Mouse (Mus musculus): Measurements from ENCODE around the gene Rab3ip. TPM values are rescaled to one million over a fixed set of nuclear protein-coding genes. Genes with fewer than 3 reads are reported as not detected.

The Rab3ip gene
- total RNA-seq (2021) = 10 to 100 TPM; 89.8 to 92.3 TPM
- long read RNA-seq, experiment 1, transcript Rab3ip-203 (11 exons, 1,844 nt) = major isoform, 88 of 133 reads
- long read RNA-seq, experiment 1, transcript Rab3ip-201 (10 exons, 2,690 nt) = minor isoform, 13 of 133 reads
- long read RNA-seq, experiment 1, partial matches to known transcripts = 12 of 133 reads
- long read RNA-seq, experiment 1, other reads (novel, unspliced or antisense) = 20 of 133 reads
- long read RNA-seq, experiment 2, transcript Rab3ip-201 (10 exons, 2,690 nt) = minor isoform, 8 of 78 reads
- long read RNA-seq, experiment 2, transcript Rab3ip-203 (11 exons, 1,844 nt) = major isoform, 46 of 78 reads
- long read RNA-seq, experiment 2, partial matches to known transcripts = 12 of 78 reads
- long read RNA-seq, experiment 2, other reads (novel, unspliced or antisense) = 12 of 78 reads

GRCm38 (mm10) chr10:116950009-116950769 is at the start of gene Rab3ip:
Gene Rab3ip, minus strand, starts transcription at chr10:116950769.
- peak; percentile 89 to 93 for DNase-seq

GRCm38 (mm10) chr10:116998716-116999455 is 48.3 kb upstream of the Rab3ip start:
- peak in 1 of 2 experiments; percentile 7 for DNase-seq

DNA sequence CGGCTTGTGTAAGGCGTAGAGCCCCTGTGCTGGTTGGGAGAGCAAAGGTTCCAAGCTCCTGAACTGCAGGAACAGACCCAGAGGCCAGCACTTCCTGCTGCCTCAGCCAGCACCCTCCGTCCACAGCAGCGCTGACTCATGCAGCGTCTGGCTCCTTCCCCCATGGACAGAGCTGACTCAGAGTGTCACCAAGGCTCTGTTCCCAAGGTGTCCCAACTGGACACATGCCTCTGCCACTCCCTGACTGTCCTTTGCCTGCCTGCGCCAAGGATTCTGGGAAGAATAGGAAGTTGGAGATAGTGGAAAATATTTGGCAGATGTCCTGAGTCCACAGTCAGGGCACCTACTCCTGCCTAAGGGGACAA is 45.6 kb upstream of the Rab3ip start:
- peak; percentile 80 to 90 for DNase-seq

DNA sequence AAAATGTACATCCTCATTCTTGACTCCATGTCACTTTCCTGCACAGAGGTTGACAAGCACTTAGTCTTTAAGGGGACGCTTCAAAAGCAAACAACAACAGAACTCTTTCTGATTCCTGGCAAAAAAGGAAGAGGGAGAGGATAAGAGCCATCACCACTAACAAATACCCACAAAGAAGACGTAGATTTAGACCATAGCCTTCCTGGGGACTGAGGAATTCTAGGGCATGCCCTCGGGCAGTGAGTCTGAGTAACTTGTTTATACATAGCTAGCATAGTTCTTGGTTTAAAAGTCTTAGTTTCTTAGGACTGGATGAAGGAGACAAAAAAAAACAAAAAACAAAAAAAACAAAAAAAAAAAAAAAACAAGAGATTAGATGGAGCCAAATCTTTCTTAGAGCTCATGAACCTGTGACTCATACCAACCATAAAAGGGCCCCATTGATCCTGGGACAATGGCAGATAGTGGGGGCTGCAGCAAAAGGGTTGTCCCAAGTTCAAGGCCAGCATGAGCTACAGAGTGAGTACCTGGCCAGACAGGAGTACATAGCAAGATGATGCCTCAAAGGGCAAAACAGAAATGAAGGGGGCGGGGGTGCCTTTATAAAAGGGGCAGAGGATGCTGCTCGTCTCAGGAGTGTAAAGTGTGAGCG is 45.1 kb upstream of the Rab3ip start:
- DNase-seq = no peak

DNA sequence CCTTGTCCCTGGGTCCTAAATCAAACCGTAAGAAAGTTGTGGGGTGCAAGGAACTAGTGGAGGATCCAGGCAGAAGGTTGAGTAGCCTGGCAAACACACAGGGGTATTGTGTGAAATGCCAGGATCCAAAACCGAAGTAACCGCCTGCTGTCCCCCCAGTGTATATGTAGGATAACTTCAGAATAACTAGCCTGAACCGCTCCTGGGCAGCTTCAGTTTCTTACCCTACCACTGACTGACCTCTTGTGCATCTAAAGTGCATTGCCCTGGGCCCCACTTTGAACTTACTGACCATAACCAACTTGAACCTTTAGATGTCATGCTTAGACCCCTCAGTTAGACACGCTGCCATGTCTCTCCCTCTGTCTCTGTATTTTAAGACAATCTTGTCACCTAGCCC is 44.6 kb upstream of the Rab3ip start:
- DNase-seq = no peak

- no peak for DNase-seq
Measured at GRCm38 (mm10) chr10:116993971-116994370, 43.4 kb upstream of the Rab3ip start.

DNA sequence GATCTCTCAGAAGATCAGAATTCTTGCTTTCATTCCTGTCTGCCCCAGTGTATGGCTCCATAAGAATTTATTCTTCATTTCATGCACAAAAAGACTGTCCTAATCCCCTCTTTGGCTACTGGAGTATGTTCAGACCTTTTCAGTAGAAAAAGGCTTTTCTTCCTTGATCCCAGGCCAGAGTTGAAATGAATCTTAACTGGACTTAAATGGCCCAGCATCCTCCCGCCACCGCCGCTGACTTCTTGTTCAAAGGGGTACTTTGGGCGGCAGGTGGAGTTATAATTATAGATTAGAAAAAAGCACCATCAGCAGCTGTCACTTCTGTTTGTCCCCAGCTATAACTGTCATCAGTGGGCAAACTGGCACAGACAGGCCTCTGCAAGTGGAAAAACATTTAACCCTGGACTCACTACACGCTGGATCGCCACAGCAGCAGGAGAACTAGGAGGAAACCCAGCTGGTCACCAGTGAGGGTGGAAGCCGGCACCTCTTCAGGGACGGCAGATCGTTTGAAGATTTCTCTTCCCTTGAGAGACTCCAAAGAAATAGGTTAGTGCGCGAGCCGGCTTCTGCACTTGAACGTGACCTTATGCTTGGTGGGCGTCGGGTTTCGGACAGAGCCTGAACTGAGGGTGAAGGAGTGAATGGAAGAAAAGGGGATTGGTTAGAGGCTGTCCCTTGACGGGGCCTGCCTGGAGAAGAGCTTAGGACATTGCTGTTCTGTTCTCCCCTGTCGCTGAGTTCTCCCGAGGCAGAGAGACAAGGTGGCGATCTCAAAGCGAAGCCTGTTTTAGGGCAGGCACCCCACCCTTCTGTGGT is 35.9 kb upstream of the Rab3ip start, which contains the start of gene Best3:
TSS of gene Best3 (plus strand) at position 51 of the 819 bp plus-strand sequence.
- DNase-seq = no peak

DNA sequence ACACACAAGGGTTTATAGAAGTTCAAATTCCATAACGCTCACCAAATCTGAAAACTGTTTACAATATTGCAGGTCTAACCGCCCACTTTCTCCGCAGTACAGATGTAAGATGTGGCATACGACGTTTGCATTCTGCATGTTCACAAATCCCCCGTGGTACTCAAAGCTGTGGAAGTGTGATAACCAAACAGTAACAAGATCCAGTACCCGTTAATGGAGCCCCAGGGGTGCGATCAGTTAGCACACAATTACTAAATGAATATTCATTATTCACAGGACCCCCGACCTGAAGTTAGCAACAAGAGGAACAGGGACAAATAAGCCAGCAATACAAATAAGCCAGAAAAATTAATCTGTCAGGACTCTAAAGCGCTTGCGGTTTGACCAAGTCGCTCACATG is 34.3 kb upstream of the Rab3ip start:
- no peak for DNase-seq

GRCm38 (mm10) chr10:116982526-116982925 is 32.0 kb upstream of the Rab3ip start:
- DNase-seq = no peak

GRCm38 (mm10) chr10:116980888-116981287 is 30.3 kb upstream of the Rab3ip start:
- DNase-seq = peak in 1 of 2 experiments; percentile 47

GRCm38 (mm10) chr10:116980273-116980672 is 29.7 kb upstream of the Rab3ip start:
- DNase-seq = no peak

- peak; percentile 40 to 44 for DNase-seq
Measured at GRCm38 (mm10) chr10:116978841-116979240, 28.3 kb upstream of the Rab3ip start.

- DNase-seq = no peak
Measured at GRCm38 (mm10) chr10:116977858-116978257, 27.3 kb upstream of the Rab3ip start.

- no peak for DNase-seq
Measured at GRCm38 (mm10) chr10:116977455-116977854, 26.9 kb upstream of the Rab3ip start.

- DNase-seq = no peak
Measured at GRCm38 (mm10) chr10:116972509-116972908, 21.9 kb upstream of the Rab3ip start, which contains the start of gene Gm10271. Gene Gm10271, minus strand, starts transcription at chr10:116972609.

GRCm38 (mm10) chr10:116968741-116969140 is 18.2 kb upstream of the Rab3ip start:
- DNase-seq = no peak

- DNase-seq = peak; percentile 38 to 40
Measured at GRCm38 (mm10) chr10:116966065-116966464, 15.5 kb upstream of the Rab3ip start.

DNA sequence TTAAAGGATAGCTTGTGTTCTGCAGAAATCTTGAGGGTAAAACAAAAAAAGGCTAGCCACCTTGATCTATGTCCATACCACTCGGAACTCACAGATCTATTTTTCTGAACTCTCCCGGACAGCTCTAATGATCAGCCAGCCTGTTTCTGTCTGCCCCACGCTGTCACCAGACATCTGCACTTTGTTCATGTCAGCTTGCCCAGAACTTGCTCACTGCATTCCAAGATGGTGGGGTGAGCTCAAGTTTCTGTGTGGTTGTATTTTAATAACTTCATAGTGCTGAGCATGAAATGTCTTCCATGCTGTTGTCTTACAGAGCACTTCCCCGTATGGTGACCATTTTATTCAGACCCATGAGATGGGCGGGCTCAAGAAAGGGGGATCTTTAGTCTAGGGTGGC is 14.7 kb upstream of the Rab3ip start:
- DNase-seq = peak; percentile 45 to 47

DNA sequence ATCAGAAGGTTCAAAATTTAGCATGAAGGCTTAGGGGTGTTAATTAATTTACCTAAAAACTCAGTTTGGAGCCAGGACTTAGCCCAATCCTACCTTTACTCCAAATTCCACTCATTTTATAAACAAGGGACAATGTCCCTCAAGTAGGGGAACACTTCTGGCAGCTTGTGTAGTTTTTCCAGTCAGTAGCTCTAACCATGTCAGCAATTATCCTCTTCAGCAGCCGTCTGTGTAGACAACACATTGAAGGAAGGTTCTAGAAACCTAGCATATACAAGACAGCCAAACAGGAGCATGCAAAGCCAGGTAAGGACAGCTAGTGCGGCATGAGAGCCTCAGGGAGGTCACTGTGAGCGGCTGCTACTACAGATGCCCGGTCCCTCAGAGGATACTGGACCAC is 14.0 kb upstream of the Rab3ip start:
- DNase-seq = no peak

DNA sequence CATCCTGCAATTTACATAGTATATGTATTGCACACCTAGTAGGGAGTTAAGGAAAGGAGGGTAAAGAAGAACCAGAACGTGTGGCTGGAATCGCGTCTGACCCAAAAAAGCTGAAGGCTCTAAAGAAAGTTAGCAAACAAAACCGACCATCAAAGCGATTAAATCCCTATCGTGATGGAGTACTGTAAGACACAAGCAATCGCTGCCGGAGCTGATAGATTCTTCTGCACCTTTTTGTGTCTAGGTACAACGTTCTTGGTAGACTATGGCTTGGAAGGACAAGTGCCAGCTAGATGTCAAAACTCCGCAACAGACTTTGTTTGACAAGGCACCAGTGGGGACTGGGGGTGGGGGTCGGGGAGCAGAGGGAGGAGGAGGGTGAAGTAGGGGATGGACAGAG is 13.5 kb upstream of the Rab3ip start:
- no peak for DNase-seq

GRCm38 (mm10) chr10:116962803-116963202 is 12.2 kb upstream of the Rab3ip start:
- DNase-seq = no peak

Measured in heart, adult 18-20 months (tissue).